Mouse (Mus musculus) intestine, postnatal 0 days (tissue): ENCODE data around the gene Cxcl10. TPM values are rescaled to one million over a fixed set of nuclear protein-coding genes. Genes with fewer than 3 reads are reported as not detected.

Experiments used
- ATAC-seq: fragments of 200-750 bp; cut with Nextera tagmentation; 2 replicates; pipeline ENCODE4 v1.8.0; 2017; ENCODE audit warnings: mild to moderate bottlenecking, moderate TSS enrichment, moderate library complexity
- H3K27ac ChIP-seq: fragments of 300-500 bp; sonication (generic); 2 replicates; pipeline ENCODE4 v1.5.1; 2014; ENCODE audit warnings: mild to moderate bottlenecking, low read depth, low read length, moderate library complexity
- H3K27me3 ChIP-seq: fragments of 300-500 bp; sonication (generic); replicated peaks from 2 replicates; pipeline ENCODE4 v1.6.1; 2014; ENCODE audit warnings: low read length, mixed read lengths; ENCODE audit not compliant: control insufficient read depth, insufficient read depth
- H3K36me3 ChIP-seq: fragments of 300-500 bp; sonication (generic); 2 replicates; pipeline ENCODE4 v1.6.1; 2014; ENCODE audit warnings: mild to moderate bottlenecking, moderate library complexity; ENCODE audit not compliant: control insufficient read depth, insufficient read depth
- H3K4me1 ChIP-seq: fragments of 300-500 bp; sonication (generic); replicated peaks from 2 replicates; pipeline ENCODE4 v1.6.1; 2014; ENCODE audit warnings: antibody characterized with exemption, low read length, mixed read lengths; ENCODE audit not compliant: control insufficient read depth, insufficient read depth
- H3K4me2 ChIP-seq: fragments of 300-500 bp; sonication (generic); replicated peaks from 2 replicates; pipeline ENCODE4 v1.6.1; 2014; ENCODE audit warnings: low read depth, mild to moderate bottlenecking, moderate library complexity
- H3K4me3 ChIP-seq: fragments of 300-500 bp; sonication (generic); 2 replicates; pipeline ENCODE4 v1.5.1; 2014; ENCODE audit warnings: low read depth, low read length
- H3K9ac ChIP-seq: fragments of 300-500 bp; sonication (generic); 2 replicates; pipeline ENCODE4 v1.6.1; 2014; ENCODE audit warnings: mild to moderate bottlenecking, low read depth, low read length
- H3K9me3 ChIP-seq: fragments of 300-500 bp; sonication (generic); 2 replicates; pipeline ENCODE4 v1.6.1; 2016; ENCODE audit warnings: mixed run types; ENCODE audit not compliant: control insufficient read depth
- CTCF ChIP-seq: sonication (generic); IDR thresholded peaks from 2 replicates; pipeline ENCODE4 v1.5.1; 2016; ENCODE audit warnings: low read depth, mild to moderate bottlenecking, control low read depth, antibody characterized with exemption, moderate library complexity
- WGBS: fragments of 180-500 bp; shearing (Covaris S2); extraction: QIAGEN DNeasy Blood & Tissue Kit; methylation state at CpG from one replicate; pipeline ENCODE4 v1.1.7; 2014; 5-methylcytosine and 5-hydroxymethylcytosine counted together
- polyA plus RNA-seq: library from polyadenylated mRNA; unstranded; fragments of >200 nt; fragmentation: Nextera tagmentation; extraction: Ambion mirVana; gene quantifications from 2 replicates; pipeline ENCODE4 v1.2.1, GENCODE M21; 2015

Cxcl10 gene
- polyA plus RNA-seq, 1 experiment from 2014 or later, result 2.0 TPM

DNA sequence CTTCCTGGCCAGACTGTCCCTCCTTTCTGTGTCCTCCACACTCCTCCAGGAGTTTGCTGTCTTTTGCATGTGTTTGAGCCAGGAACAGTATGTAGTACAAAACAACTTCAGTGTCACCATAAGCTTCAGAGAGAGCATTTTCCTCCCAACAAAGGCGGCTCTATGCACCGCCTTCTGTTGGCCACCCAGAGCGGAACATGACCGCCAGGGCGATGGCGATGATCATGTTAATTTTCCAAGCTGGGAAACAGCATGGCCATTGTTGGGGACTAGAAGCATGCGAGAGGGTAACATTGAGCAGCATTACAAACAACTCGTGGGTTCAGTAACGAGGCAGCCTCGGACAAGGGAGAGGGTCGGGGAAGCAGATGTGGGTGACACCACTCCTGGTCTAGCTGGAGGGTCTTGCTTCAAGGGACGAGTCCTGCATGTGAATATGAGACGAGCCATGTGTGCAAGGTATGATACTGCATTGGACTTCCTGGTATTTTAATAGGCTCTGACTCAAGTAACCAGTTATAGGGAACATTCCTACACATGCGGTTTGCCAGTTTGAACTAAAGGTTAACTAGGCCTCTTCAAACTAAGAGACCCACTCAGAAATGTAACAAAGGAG lies 22.8 kb upstream of the Cxcl10 start:
- H3K27me3 ChIP-seq, result no peaks in the 10 kb centered on the region
- H3K36me3 ChIP-seq, result no peaks in the 10 kb centered on the region
- H3K9ac ChIP-seq, result no peak overlapping the region
- no peak for ATAC-seq
- no peaks in the 10 kb centered on the region for H3K4me1 ChIP-seq
- H3K4me2 ChIP-seq, result no peak overlapping the region
- no peak for TF ChIP-seq CTCF
- no peaks in the 10 kb centered on the region for H3K9me3 ChIP-seq
- no peak overlapping the region for H3K4me3 ChIP-seq
- H3K27ac ChIP-seq, result no peak overlapping the region
- 84% methylated on average over 14 of the region's 14 CpGs for WGBS

DNA sequence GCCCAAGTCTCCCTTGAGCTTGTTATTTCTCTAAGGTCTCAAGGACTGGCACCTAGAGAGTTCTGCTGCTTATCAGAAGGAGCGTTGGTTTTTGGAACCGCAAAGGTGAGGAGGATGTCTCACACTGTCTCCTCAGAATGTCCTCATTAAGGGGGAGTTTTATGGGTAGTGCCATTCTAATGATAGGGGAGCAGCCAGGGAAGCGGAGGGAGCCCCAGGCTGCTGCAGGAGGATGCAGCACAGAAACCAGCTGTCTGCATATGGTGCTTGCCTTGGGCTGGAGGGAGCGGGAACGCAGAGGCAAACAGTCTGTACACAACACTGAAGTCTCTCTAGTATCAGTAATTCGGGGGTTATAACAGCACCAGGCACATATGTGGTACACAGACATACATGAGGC lies 22.2 kb upstream of the Cxcl10 start:
- WGBS, result 74% methylated on average over 6 of the region's 6 CpGs

DNA sequence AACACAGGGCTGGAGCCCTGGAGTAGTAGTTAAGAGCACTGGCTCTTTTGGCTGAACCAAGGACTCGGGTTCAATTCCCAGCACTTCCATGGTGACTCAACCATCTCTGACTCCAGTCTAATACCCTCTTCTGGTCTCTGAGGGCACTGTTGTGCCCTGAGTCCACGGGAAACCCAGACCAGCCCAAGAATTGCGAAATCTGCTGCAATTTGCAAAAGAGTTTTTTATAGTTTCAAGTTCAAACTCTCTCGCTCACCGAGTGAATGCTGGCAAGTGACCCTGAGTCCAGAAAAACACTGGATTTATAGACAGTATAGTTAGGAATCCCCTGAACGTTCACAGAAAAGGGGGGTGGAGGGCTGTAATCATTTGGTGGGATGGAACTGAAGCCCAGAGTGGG lies 21.7 kb upstream of the Cxcl10 start:
- Histone ChIP-seq H3K4me2 (no peak overlapping the region), H3K36me3 (no peaks in the 10 kb centered on the region), H3K9ac (no peak overlapping the region), H3K27me3 (no peaks in the 10 kb centered on the region), H3K27ac (no peak overlapping the region), H3K4me1 (no peaks in the 10 kb centered on the region; the same call in 1 of the 2 replicates), H3K4me3 (no peak overlapping the region), H3K9me3 (no peaks in the 10 kb centered on the region)
- no peak for TF ChIP-seq CTCF
- no peak for ATAC-seq
- WGBS, result 45% methylated on average over 6 of the region's 6 CpGs

More for the DNA sequence above, 22.2 kb upstream of the Cxcl10 start:
- ATAC-seq, result no peak
- Histone ChIP-seq H3K4me2 (no peak overlapping the region), H3K9me3 (no peaks in the 10 kb centered on the region), H3K4me3 (no peak overlapping the region), H3K36me3 (no peaks in the 10 kb centered on the region), H3K27me3 (no peaks in the 10 kb centered on the region), H3K27ac (no peak overlapping the region), H3K9ac (no peak overlapping the region), H3K4me1 (no peaks in the 10 kb centered on the region; the same call in 1 of the 2 replicates)
- TF ChIP-seq CTCF, result no peak

DNA sequence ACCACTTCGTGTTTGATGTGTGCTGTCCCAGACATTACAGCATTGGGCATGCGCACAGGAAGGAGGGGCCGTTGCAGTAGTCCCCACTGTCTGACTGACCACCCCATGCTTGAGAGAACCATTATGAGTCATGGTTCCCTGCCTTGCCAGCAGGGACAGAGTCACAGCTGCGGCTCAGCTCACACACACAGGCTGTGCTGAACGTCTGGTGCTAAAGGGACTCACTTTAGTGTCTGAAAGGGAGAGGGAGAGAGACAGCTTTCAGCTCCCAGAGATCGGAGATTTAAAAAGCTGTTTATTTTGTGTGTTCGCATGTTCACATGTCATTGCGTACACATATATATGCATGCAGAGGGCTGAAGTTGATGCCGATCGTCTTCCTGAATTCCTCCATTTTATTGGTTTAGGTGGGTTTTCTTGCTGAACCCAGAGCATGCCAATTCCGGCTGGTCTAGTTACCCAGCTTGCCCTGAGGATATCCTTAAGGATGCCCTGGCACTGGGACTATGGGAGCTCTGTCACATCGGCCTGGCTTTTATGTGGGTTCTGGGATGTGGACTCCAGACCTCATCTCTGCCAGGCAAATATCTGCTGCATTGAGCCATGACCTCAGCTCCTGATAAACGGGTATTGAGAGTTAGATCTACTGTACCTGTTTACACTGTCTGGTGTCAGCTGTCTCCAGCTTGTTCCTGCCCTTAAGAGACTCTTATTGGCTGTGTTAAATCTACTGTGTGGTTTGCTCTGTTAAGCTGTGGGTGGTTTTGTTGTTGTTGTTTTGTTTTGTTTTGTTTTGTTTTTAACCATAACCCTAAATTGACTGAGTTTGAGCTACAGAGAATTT lies 20.7 kb upstream of the Cxcl10 start:
- H3K4me3 ChIP-seq, result no peak overlapping the region
- no peak overlapping the region for H3K4me2 ChIP-seq
- peak; percentile 46; the same call in 1 of the 2 replicates for ATAC-seq
- H3K27me3 ChIP-seq, result no peaks in the 10 kb centered on the region
- H3K9me3 ChIP-seq, result no peaks in the 10 kb centered on the region
- H3K36me3 ChIP-seq, result no peaks in the 10 kb centered on the region
- 63% methylated on average over 13 of the region's 13 CpGs for WGBS
- no peaks in the 10 kb centered on the region; the same call in 1 of the 2 replicates for H3K4me1 ChIP-seq
- no peak overlapping the region for H3K27ac ChIP-seq
- TF ChIP-seq CTCF, result peak; percentile 32
- H3K9ac ChIP-seq, result no peak overlapping the region

DNA sequence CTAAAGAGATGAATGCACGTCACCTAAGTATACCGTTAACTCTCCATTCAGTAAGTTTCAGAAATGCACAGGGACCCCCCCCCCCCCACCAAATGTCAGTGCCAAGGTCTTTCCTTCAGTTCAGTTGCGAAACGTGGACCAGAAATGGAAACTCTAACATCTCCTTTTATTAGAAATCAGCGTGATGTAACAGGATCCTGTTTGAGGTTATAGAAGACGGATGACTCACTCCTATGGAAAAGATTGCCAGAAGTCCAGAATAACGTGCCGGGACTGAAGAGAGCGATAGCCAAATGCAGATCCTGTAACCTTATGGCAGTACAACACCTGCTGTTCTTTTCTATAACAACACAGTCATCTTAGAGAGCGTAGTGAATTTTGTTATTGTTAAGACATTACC lies 19.7 kb upstream of the Cxcl10 start:
- Histone ChIP-seq H3K27me3 (no peaks in the 10 kb centered on the region), H3K9me3 (no peaks in the 10 kb centered on the region), H3K36me3 (no peaks in the 10 kb centered on the region), H3K4me2 (no peak overlapping the region), H3K4me1 (no peaks in the 10 kb centered on the region; the same call in 1 of the 2 replicates), H3K9ac (no peak overlapping the region), H3K4me3 (no peak overlapping the region), H3K27ac (no peak overlapping the region)
- no peak for TF ChIP-seq CTCF
- ATAC-seq, result no peak
- 59% methylated on average over 10 of the region's 10 CpGs for WGBS

DNA sequence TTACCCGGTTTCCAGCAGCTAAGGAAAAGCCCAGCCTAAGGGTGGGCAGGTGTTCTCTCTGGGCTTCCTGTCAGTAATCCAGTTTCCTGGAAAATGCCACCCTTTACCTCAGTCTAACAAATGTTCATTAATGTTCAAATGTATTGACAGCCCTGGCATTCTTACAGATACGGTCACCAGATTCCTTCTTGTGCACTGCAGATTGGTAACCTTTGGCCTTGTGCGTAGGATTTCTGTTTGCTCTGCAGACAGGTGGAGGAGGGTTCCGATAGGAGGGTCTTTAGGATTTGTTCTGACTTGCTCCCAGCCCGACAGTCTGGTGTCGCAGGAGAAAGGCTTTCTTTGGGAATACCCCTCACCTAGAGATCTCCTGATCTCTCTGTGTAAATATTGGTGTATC lies 17.9 kb upstream of the Cxcl10 start:
- WGBS, result 32% methylated on average over 6 of the region's 6 CpGs
- TF ChIP-seq CTCF, result no peak
- Histone ChIP-seq H3K36me3 (no peaks in the 10 kb centered on the region), H3K27ac (no peak overlapping the region), H3K4me3 (no peak overlapping the region), H3K4me2 (peak overlapping the region; percentile 48), H3K9me3 (no peaks in the 10 kb centered on the region), H3K4me1 (no peaks in the 10 kb centered on the region; the same call in 1 of the 2 replicates), H3K9ac (no peak overlapping the region), H3K27me3 (no peaks in the 10 kb centered on the region)
- 0 out of 2 replicates have a peak, but pooled peaks have one; percentile 26 for ATAC-seq
